Comparison of ENCODE assay signal across 16 mouse cellular contexts in the genomic region with DNA sequence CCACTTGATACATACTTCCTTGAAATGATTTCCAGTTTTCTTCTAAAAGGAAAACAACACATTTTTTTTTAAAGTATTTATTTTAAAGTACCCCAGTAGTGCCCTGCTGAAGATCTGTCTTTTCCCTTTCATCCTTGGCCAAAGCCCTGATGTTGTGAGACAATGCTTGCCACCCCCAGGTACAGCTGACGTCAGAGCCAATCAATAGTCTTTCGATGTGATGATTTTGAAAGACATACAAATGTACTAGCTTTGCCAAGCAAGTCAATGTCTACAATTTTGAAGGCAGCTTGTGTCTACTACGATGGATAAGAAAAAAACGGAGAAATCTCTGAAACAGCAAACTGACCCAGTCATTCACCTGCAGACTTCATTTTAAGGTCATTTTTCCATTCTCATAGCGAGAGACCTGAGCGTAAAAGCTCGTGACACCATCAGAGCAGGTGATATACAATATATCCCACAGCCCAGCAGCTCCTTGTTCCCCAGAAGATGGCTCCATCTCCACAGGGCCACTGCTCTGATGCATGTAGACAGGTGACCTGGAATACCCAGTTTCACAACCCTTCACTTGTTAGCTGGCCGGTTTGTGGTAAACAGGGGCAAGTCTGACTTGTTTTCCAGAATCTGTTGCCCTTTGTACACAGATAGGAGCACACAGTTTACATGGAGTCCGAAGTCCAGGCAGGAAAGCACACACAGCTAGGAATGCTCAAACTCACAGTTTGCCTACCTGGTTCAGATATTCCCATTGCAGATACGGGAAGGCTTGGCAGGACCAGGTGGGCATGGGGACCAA.
DNase-seq lines count a peak whose midpoint lies in the region; ATAC-seq lines count a peak whose summit lies in the region.
"Had no signal": no experiment of that assay in that cellular context is flagged by ENCODE, and none has a peak within 500 bp of the region (broad histone marks: within the 10 kb centered on the region; RNA-seq: fewer than 3 reads in every experiment).

No protein-coding gene starts in this region.

- H3K4me2 ChIP-seq in liver, embryonic 13.5 days = no peak overlapping the region
- no peak overlapping the region for H3K4me2 ChIP-seq in hindbrain, embryonic 14.5 days (replicated peaks)
- H3K4me2 ChIP-seq: limb, embryonic 12.5 days; midbrain, embryonic 15.5 days; neural tube, embryonic 12.5 days had no signal

- whole genome bisulfite sequencing in liver, embryonic 13.5 days (ENCODE audit: insufficient replicate concordance) = 60% methylated on average over 10 of the region's 10 CpGs
- 82% methylated on average over 10 of the region's 10 CpGs for WGBS in hindbrain, embryonic 14.5 days

- no peak overlapping the region for H3K4me3 ChIP-seq in liver, embryonic 13.5 days (replicated peaks)
- H3K4me3 ChIP-seq in hindbrain, embryonic 14.5 days (replicated peaks; ENCODE audit: low read length) = no peak overlapping the region
- H3K4me3 ChIP-seq: limb, embryonic 12.5 days; midbrain, embryonic 15.5 days; neural tube, embryonic 12.5 days had no signal

- 0 out of 2 replicates have a peak, but pooled peaks cover 4% of the 10 kb centered on the region for H3K4me1 ChIP-seq in liver, embryonic 13.5 days (replicated peaks)
- peaks cover 7% of the 10 kb centered on the region; the same call in 1 of the 2 replicates for H3K4me1 ChIP-seq in hindbrain, embryonic 14.5 days (replicated peaks; ENCODE audit: control insufficient read depth, insufficient read depth, low read length)
- H3K4me1 ChIP-seq: limb, embryonic 12.5 days; midbrain, embryonic 15.5 days had no signal

- H3K36me3 ChIP-seq in liver, embryonic 13.5 days = no peaks in the 10 kb centered on the region
- H3K36me3 ChIP-seq in hindbrain, embryonic 14.5 days (replicated peaks; ENCODE audit: control insufficient read depth, insufficient read depth) = no peaks in the 10 kb centered on the region
- H3K36me3 ChIP-seq: limb, embryonic 12.5 days; midbrain, embryonic 15.5 days; neural tube, embryonic 12.5 days had no signal

- no peaks in the 10 kb centered on the region for H3K9me3 ChIP-seq in liver, embryonic 13.5 days (replicated peaks)
- H3K9me3 ChIP-seq in hindbrain, embryonic 14.5 days (ENCODE audit: control insufficient read depth, low read length) = no peaks in the 10 kb centered on the region
- H3K9me3 ChIP-seq: limb, embryonic 12.5 days; midbrain, embryonic 15.5 days; neural tube, embryonic 12.5 days had no signal

- ATAC-seq in liver, embryonic 13.5 days (ENCODE audit: low read depth) = peak; percentile 70
- no peak for ATAC-seq in hindbrain, embryonic 14.5 days (ENCODE audit: low FRiP score)
- ATAC-seq: midbrain, embryonic 15.5 days had no signal

- peak; percentile 14 for DNase-seq in adrenal gland, adult 2 months
- DNase-seq in adrenal gland, postnatal 14 days = no peak
- peak; percentile 59 for DNase-seq in urinary bladder, postnatal 14 days (ENCODE audit: low spot score)
- DNase-seq in urinary bladder, adult 2 months (ENCODE audit: low spot score) = no peak
- no peak for DNase-seq in liver, embryonic 13.5 days
- no peak for DNase-seq in hindbrain, embryonic 14.5 days (ENCODE audit: low spot score)
- DNase-seq in T-cell, adult 2 months (ENCODE audit: low spot score) = no peak
- no peak for DNase-seq in c-Kit-positive CD71-positive TER-119-positive erythroid progenitor cells, embryonic 14.5 days (ENCODE audit: low spot score)
- DNase-seq: adrenal gland, postnatal 36 days; heart, postnatal 4 days; thymus, adult 18-20 months had no signal

- no peak overlapping the region; the same call in 1 of the 2 replicates for H3K27ac ChIP-seq in liver, embryonic 13.5 days
- no peak overlapping the region for H3K27ac ChIP-seq in hindbrain, embryonic 14.5 days
- H3K27ac ChIP-seq: kidney, postnatal 0 days; limb, embryonic 12.5 days; macrophage; midbrain, embryonic 15.5 days; neural tube, embryonic 12.5 days had no signal

- no peak overlapping the region for H3K9ac ChIP-seq in liver, embryonic 13.5 days
- no peak overlapping the region for H3K9ac ChIP-seq in hindbrain, embryonic 14.5 days
- H3K9ac ChIP-seq: limb, embryonic 12.5 days; midbrain, embryonic 15.5 days; neural tube, embryonic 12.5 days had no signal

- H3K27me3 ChIP-seq in liver, embryonic 13.5 days = peaks cover 28% of the 10 kb centered on the region
- 0 out of 2 replicates have a peak, but pooled peaks cover 3% of the 10 kb centered on the region for H3K27me3 ChIP-seq in hindbrain, embryonic 14.5 days (ENCODE audit: control insufficient read depth, insufficient read depth, low read length)
- H3K27me3 ChIP-seq: neural tube, embryonic 12.5 days had no signal

Comparison
In these comparisons a context has a peak if more than half of its experiments do, and no peak if none do; other contexts are left out.
1. DNase-seq: peak in adrenal gland, adult 2 months (single experiment) and urinary bladder, postnatal 14 days (single experiment); none in adrenal gland, postnatal 14 days (single experiment), urinary bladder, adult 2 months (single experiment), liver, embryonic 13.5 days (single experiment), hindbrain, embryonic 14.5 days (single experiment), T-cell, adult 2 months (single experiment) and c-Kit-positive CD71-positive TER-119-positive erythroid progenitor cells, embryonic 14.5 days (single experiment).